In the genomic region with DNA sequence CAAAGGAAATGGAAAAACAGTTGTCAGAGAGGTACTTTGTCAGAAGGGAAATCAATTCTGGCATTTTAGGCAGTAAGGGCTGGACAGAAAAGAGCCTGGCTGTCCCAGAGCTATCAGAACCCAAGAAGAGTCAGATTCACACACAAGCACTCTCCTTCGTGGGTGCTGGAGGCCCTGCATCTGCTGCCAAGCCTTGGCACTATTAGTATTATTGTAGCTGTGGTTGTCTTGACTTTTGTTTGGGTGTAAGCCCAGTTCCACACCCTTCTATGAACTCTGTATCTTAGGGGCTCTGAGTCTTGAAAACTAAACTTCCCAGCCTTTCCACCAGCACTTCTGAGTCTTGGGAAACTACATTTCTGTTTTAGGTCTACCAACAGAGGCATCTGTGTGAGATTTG, we compare ENCODE assay signal across 22 mouse cellular contexts.
A peak's percentile ranks its signal among the peaks of the same experiment; 100 is the strongest.
DNase-seq lines count a peak whose midpoint lies in the region; ATAC-seq and TF ChIP-seq lines count a peak whose summit lies in the region.
"Had no signal": no experiment of that assay in that cellular context is flagged by ENCODE, and none has a peak within 500 bp of the region (broad histone marks: within the 10 kb centered on the region; RNA-seq: fewer than 3 reads in every experiment).

No protein-coding gene starts in this region.

- intact Hi-C loops in heart, postnatal 25 days (cut with DNase I) = no loop called here

- H3K4me3 ChIP-seq in heart, embryonic 10.5 days = no peak overlapping the region
- H3K4me3 ChIP-seq in kidney, adult 2 months (ENCODE audit: insufficient read depth, low read depth, low read length) = no peak overlapping the region
- H3K4me3 ChIP-seq: limb, embryonic 13.5 days; liver, embryonic 12.5 days; lung, embryonic 15.5 days had no signal

- peak; percentile 95 for DNase-seq in heart, adult 11 months
- no peak for DNase-seq in heart, embryonic 10.5 days (ENCODE audit: low spot score)
- DNase-seq in 3134 (ENCODE audit: extremely low read depth, insufficient read length, low spot score) (peak; percentile 53), MN1 (ENCODE audit: low spot score) (no peak)
- peak; percentile 66 to 67 for DNase-seq in heart, adult 9 months (ENCODE audit: low spot score in 2 of 2)
- peak; percentile 54 for DNase-seq in heart, postnatal 25 days (ENCODE audit: low spot score)
- no peak for DNase-seq in kidney, adult 2 months
- DNase-seq: adrenal gland, adult 8-10 months; cerebellum, adult 11-12 months; cerebellum, postnatal 10 days; forebrain, postnatal 0 days; gastrocnemius, postnatal 14 days; kidney, adult 18-20 months; kidney, postnatal 10 days had no signal

- H3K9me3 ChIP-seq in heart, embryonic 10.5 days = no peaks in the 10 kb centered on the region
- H3K9me3 ChIP-seq: limb, embryonic 13.5 days; liver, embryonic 12.5 days; lung, embryonic 15.5 days had no signal

- no peaks in the 10 kb centered on the region for H3K36me3 ChIP-seq in heart, embryonic 10.5 days
- H3K36me3 ChIP-seq in kidney, adult 2 months (ENCODE audit: control insufficient read depth, insufficient read depth, low read length) = no peaks in the 10 kb centered on the region
- H3K36me3 ChIP-seq: limb, embryonic 13.5 days; liver, embryonic 12.5 days; lung, embryonic 15.5 days had no signal

- TF ChIP-seq CTCF in kidney, adult 2 months (conservative IDR thresholded peaks at IDR 0.05; ENCODE audit: insufficient read depth, insufficient read length, low read depth, low read length) = no peak

- 52% methylated on average over 1 of the region's 1 CpGs for WGBS in heart, embryonic 10.5 days
- WGBS in kidney, adult 2 months = 53% methylated on average over 1 of the region's 1 CpGs

- no peaks in the 10 kb centered on the region for H3K4me1 ChIP-seq in heart, embryonic 10.5 days
- H3K4me1 ChIP-seq in kidney, adult 2 months (ENCODE audit: control insufficient read depth, insufficient read depth, low read length) = no peaks in the 10 kb centered on the region
- H3K4me1 ChIP-seq: limb, embryonic 13.5 days; liver, embryonic 12.5 days; lung, embryonic 15.5 days had no signal

- H3K27me3 ChIP-seq in heart, embryonic 10.5 days (ENCODE audit: insufficient read depth, poor library complexity, severe bottlenecking) = no peaks in the 10 kb centered on the region
- no peaks in the 10 kb centered on the region for H3K27me3 ChIP-seq in kidney, adult 2 months (replicated peaks; ENCODE audit: control insufficient read depth, insufficient read depth, low read length)
- H3K27me3 ChIP-seq: limb, embryonic 13.5 days; liver, embryonic 12.5 days; lung, embryonic 15.5 days; Patski had no signal

- no peak for TF ChIP-seq POLR2A in kidney, adult 2 months (IDR thresholded peaks at IDR 0.05; ENCODE audit: low read depth, low read length)

- no peak overlapping the region for H3K27ac ChIP-seq in heart, embryonic 10.5 days
- H3K27ac ChIP-seq in kidney, adult 2 months (ENCODE audit: insufficient read depth, low read depth, low read length) = no peak overlapping the region
- H3K27ac ChIP-seq: hindbrain, embryonic 14.5 days; limb, embryonic 13.5 days; liver, embryonic 12.5 days; lung, embryonic 15.5 days had no signal

- ATAC-seq in activated CD4-positive, CD25-positive, alpha-beta regulatory T cell, adult 4 months = no peak
- ATAC-seq: CD4-positive, CD25-positive, alpha-beta regulatory T cell, adult 4 months; forebrain, postnatal 0 days; inflammation-experienced regulatory T-cells, adult 6 months; liver, embryonic 12.5 days; Patski had no signal

Comparison
In these comparisons a context has a peak if more than half of its experiments do, and no peak if none do; other contexts are left out.
1. DNase-seq: peak in heart, adult 11 months (single experiment), 3134 (single experiment), heart, adult 9 months (2 of 2) and heart, postnatal 25 days (single experiment); none in heart, embryonic 10.5 days (single experiment), kidney, adult 2 months (single experiment) and MN1 (single experiment).